Mouse (Mus musculus) G1E-ER4 (cell line): ENCODE data around the gene Kif2c. TPM values are rescaled to one million over a fixed set of nuclear protein-coding genes. Genes with fewer than 3 reads are reported as not detected.

ENCODE experiments used
- GATA1 ChIP-seq: IDR thresholded peaks from one replicate; pipeline ENCODE4 v1.8.0; 2012; ENCODE audit warnings: low read length, inconsistent platforms
- polyA plus RNA-seq: library from polyadenylated mRNA; stranded (reverse); fragments of >175 nt; gene quantifications from 2 replicates; pipeline ENCODE4 v1.2.3, GENCODE M21; 2012

Kif2c gene
- polyA plus RNA-seq, 1 experiment = 7.1 TPM

GRCm38 (mm10) chr4:117202046-117202991, 19.9 kb upstream of the Kif2c start:
- TF ChIP-seq GATA1 = no peak

GRCm38 (mm10) chr4:117191804-117192203, 9.4 kb upstream of the Kif2c start:
- no peak for TF ChIP-seq GATA1

- TF ChIP-seq GATA1 = no peak
These were observed 8.2 kb upstream of the Kif2c start for GRCm38 (mm10) chr4:117190660-117191059.

- TF ChIP-seq GATA1 = no peak
These were observed 7.6 kb upstream of the Kif2c start for GRCm38 (mm10) chr4:117189856-117190543.

DNA sequence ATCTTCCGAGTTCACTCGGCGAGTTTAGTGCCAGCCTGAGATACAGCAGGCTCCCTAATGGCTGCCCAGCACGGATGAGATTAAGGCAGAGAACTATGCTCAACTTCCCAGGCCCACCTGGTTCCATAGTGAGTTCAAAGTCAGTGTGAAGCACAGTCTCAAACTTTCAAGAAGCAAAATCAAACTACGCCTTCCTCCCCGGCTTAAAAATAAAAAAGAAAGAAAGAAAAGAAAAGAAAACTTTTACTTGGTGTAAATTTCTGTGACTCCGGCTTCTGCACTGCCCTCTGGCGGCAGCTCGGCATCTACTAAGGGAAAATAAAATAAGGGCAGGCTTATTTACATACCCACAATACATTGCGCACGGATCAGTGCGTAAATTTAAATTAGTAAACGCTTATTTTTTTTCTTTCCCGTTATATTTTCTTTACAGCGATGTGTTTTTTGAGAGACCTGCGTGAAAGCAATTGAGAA, 7.0 kb upstream of the Kif2c start:
- no peak for TF ChIP-seq GATA1

- no peak for TF ChIP-seq GATA1
These were observed 6.5 kb upstream of the Kif2c start for GRCm38 (mm10) chr4:117188969-117189368.

GRCm38 (mm10) chr4:117169936-117170335, 12.5 kb downstream of the Kif2c start:
- no peak for TF ChIP-seq GATA1

DNA sequence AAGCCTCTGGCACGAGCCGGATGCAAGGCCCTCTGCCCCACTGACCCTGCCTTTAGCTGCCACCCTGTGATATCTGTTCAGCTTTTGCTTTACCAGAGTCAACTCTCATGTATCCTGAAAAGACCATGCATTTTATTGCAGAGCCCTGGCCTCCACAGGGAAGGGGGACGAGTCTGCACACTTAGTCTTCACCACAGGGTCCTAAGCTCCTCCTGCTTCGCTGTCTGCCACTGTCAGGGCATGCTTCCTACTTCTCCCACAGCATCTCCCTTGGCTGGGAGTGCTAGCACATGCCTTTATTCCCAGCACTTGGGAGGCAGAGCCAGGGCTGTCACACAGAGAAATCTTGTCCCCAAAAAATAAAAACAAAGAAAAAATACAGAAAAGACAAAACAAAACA, 21.3 kb downstream of the Kif2c start:
- TF ChIP-seq GATA1 = no peak

DNA sequence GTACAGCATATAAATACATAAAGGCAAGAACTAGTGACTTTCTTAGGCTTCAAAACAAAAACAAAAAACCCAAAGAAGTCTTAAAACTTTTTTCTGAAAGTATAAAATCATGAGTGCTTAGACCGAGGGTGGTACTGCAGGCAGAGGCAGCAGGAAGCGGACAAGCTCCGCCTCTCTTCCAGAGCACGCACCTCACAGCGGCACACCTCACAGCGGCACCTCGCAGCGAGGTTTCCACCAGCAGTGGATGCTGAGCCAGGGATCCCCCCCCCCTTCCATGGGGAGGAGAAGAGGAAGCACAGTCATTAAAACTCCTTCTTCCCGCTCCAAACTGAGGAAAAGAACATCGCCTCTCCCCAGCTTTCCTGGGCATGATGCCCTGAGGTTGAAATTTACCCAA, 22.8 kb downstream of the Kif2c start:
- no peak for TF ChIP-seq GATA1

DNA sequence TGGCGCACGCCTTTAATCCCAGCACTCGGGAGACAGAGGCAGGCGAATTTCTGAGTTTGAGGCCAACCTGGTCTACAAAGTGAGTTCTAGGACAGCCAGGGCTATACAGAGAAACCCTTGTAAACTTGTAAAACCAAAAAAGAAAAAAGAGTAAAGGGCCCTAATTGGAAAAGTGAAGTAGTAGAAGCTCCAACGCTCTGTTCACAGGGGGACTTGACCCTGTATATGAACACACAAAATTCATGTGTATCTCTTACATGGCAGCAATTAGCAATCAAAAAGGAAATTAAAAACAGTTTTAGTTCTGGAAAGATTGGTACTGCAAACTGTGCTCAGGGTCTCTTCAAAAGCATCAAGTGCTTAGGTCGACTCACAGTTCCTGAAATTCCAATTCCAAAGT, 26.1 kb downstream of the Kif2c start:
- no peak for TF ChIP-seq GATA1

GRCm38 (mm10) chr4:117155792-117156355, 26.6 kb downstream of the Kif2c start, which contains the start of gene Rps8:
Rps8 (minus strand) TSS chr4:117156243.
- TF ChIP-seq GATA1 = no peak

GRCm38 (mm10) chr4:117155020-117155791, 27.2 kb downstream of the Kif2c start:
- TF ChIP-seq GATA1 = no peak

DNA sequence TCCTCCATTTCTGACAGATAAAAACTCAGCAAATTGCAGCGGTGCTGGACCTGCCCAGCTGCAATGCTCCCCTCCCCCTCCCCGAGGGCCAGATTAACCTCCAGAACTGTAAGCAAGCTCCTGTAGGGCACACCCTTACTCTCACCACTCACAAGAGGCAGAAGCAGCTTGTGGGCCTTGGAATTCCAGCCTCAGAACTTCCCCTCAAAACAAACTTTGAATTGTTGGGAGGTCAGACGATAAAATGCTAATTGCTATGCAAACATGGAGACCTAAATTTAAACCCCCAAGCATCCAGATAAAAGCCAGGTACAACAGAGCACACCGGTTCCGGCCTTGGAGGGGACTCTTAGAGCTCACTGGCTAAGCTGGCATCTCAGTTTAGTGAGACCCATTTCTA, 29.7 kb downstream of the Kif2c start:
- TF ChIP-seq GATA1 = no peak

DNA sequence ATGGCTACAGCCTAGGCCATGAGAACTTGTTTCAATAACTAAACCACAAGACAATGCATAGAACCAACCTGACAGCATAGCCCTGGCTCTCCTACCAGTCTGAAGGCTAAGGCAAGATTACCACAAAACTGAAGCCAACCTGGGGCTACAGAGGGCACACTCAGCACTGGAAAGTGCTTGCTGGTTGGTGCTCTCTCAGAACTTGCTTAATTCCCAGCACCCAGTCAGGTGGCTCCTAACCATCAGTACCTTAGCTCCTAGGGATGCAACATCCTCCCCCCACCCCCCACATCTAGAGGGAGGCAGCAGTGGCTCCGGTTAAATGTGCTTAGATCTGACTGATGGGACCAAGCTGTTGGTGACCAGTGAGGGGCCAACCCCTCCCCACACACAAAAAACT, 31.0 kb downstream of the Kif2c start:
- TF ChIP-seq GATA1 = no peak

- TF ChIP-seq GATA1 = no peak
These were observed 32.2 kb downstream of the Kif2c start for GRCm38 (mm10) chr4:117150212-117150733.
